Mouse (Mus musculus): ENCODE measurements at regions not wholly inside any gene's neighbourhood (a gene's known extent, or its start where the extent isn't known, plus 50 kb on each side); places are given as distances from the start of the nearest gene placed in this dataset.

GRCm38 (mm10) chr2:147929031-147929711 lies 117.6 kb downstream of the Foxa2 start:
- Histone ChIP-seq H3K4me2 (replicated peaks; ENCODE audit: low read depth, low read length) (no peak overlapping the region), H3K36me3 (ENCODE audit: insufficient read depth, low read length) (no peaks in the 10 kb centered on the region), H3K4me3 (ENCODE audit: low read length) (no peak overlapping the region), H3K9ac (replicated peaks; ENCODE audit: low read length) (no peak overlapping the region), H3K9me3 (ENCODE audit: low read length) (no peaks in the 10 kb centered on the region), H3K27me3 (ENCODE audit: insufficient read depth, low read length) (no peaks in the 10 kb centered on the region), H3K4me1 (ENCODE audit: insufficient read depth, low read length) (peaks cover 10% of the 10 kb centered on the region; the same call in 1 of the 2 replicates), H3K27ac (ENCODE audit: low read length) (no peak overlapping the region)
- 55% methylated on average over 5 of the region's 5 CpGs for WGBS
- no peak for ATAC-seq (ENCODE audit: low FRiP score, low TSS enrichment)

DNA sequence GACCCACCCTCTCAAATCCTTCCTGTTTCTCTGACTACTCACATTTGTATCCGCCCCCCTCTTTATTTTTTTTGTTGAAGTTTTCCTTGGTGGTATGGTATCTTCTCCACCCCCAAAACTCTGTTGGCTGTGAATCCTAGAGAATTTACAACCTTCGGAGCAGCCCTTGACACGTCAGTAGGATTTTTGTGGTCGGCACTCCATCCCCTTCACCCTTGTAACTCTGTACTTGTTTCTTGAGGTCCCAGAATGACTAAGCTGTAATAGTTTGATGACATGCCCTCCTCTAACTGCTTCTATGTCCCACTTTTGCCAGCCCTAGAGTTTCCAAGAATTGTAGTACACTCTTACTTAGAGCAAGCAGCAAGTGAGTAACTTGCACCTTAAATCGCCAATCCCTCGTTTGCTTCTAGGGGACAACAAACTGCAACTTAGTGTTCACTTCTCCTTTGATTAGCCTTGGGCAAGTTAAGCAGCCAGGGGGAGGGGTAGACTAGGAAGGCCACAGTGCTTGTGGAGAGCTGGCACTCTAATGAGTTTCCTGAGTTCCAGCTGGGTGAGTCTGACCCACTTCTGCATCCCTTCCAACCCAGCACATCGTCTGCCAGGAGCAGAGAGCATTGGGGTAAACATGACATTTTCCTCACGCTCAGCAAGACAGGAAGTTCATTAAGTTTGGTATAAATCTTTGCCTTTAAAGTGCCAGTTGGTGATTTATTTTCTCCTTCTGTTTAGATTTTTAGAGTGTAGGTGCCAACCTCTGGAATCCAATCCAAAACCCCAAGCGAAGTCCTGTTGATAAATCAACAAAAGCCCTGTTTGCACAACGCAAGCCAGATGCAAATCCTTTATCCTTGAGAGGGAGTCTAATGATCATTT lies 118.7 kb downstream of the Foxa2 start:
- H3K9ac ChIP-seq (replicated peaks; ENCODE audit: low read length): no peak overlapping the region
- ATAC-seq (ENCODE audit: low FRiP score, low TSS enrichment): peak; percentile 93
- no peaks in the 10 kb centered on the region for H3K9me3 ChIP-seq (ENCODE audit: low read length)
- 12% methylated on average over 10 of the region's 10 CpGs for WGBS
- no peaks in the 10 kb centered on the region for H3K27me3 ChIP-seq (ENCODE audit: insufficient read depth, low read length)
- peaks cover 10% of the 10 kb centered on the region; the same call in 1 of the 2 replicates for H3K4me1 ChIP-seq (ENCODE audit: insufficient read depth, low read length)
- H3K27ac ChIP-seq (ENCODE audit: low read length): no peak overlapping the region
- no peak overlapping the region for H3K4me3 ChIP-seq (ENCODE audit: low read length)
- H3K4me2 ChIP-seq (replicated peaks; ENCODE audit: low read depth, low read length): peak overlapping the region; percentile 9; the same call in 1 of the 2 replicates
- no peaks in the 10 kb centered on the region for H3K36me3 ChIP-seq (ENCODE audit: insufficient read depth, low read length)

- no peaks in the 10 kb centered on the region for H3K27me3 ChIP-seq (ENCODE audit: insufficient read depth, low read length)
- WGBS: 86% methylated on average over 3 of the region's 3 CpGs
- H3K4me3 ChIP-seq (ENCODE audit: low read length): no peak overlapping the region
- H3K9ac ChIP-seq (replicated peaks; ENCODE audit: low read length): no peak overlapping the region
- H3K27ac ChIP-seq (ENCODE audit: low read length): no peak overlapping the region
- no peak for ATAC-seq (ENCODE audit: low FRiP score, low TSS enrichment)
- H3K36me3 ChIP-seq (ENCODE audit: insufficient read depth, low read length): no peaks in the 10 kb centered on the region
- peaks cover 10% of the 10 kb centered on the region; the same call in 1 of the 2 replicates for H3K4me1 ChIP-seq (ENCODE audit: insufficient read depth, low read length)
- no peaks in the 10 kb centered on the region for H3K9me3 ChIP-seq (ENCODE audit: low read length)
- H3K4me2 ChIP-seq (replicated peaks; ENCODE audit: low read depth, low read length): no peak overlapping the region
Observed at GRCm38 (mm10) chr2:147926861-147927260, 119.9 kb downstream of the Foxa2 start.

GRCm38 (mm10) chr2:147907341-147907740 lies 139.4 kb downstream of the Foxa2 start:
- peaks cover 9% of the 10 kb centered on the region; the same call in 1 of the 2 replicates for H3K4me1 ChIP-seq (ENCODE audit: insufficient read depth, low read length)
- H3K9me3 ChIP-seq (ENCODE audit: low read length): no peaks in the 10 kb centered on the region
- H3K9ac ChIP-seq (replicated peaks; ENCODE audit: low read length): no peak overlapping the region
- no peak overlapping the region for H3K4me2 ChIP-seq (replicated peaks; ENCODE audit: low read depth, low read length)
- no peaks in the 10 kb centered on the region for H3K36me3 ChIP-seq (ENCODE audit: insufficient read depth, low read length)
- H3K4me3 ChIP-seq (ENCODE audit: low read length): no peak overlapping the region
- no peak overlapping the region for H3K27ac ChIP-seq (ENCODE audit: low read length)
- no peaks in the 10 kb centered on the region; the same call in 1 of the 2 replicates for H3K27me3 ChIP-seq (ENCODE audit: insufficient read depth, low read length)
- ATAC-seq (ENCODE audit: low FRiP score, low TSS enrichment): no peak
- 82% methylated on average over 6 of the region's 6 CpGs for WGBS

- Histone ChIP-seq H3K9me3 (ENCODE audit: low read length) (no peaks in the 10 kb centered on the region), H3K36me3 (ENCODE audit: insufficient read depth, low read length) (no peaks in the 10 kb centered on the region), H3K4me3 (ENCODE audit: low read length) (no peak overlapping the region), H3K27me3 (ENCODE audit: insufficient read depth, low read length) (no peaks in the 10 kb centered on the region; the same call in 1 of the 2 replicates), H3K9ac (replicated peaks; ENCODE audit: low read length) (no peak overlapping the region), H3K27ac (ENCODE audit: low read length) (no peak overlapping the region), H3K4me2 (replicated peaks; ENCODE audit: low read depth, low read length) (no peak overlapping the region), H3K4me1 (ENCODE audit: insufficient read depth, low read length) (peaks cover 9% of the 10 kb centered on the region; the same call in 1 of the 2 replicates)
- peak; percentile 87 for ATAC-seq (ENCODE audit: low FRiP score, low TSS enrichment)
- 15% methylated on average over 19 of the region's 19 CpGs for WGBS
Observed at GRCm38 (mm10) chr2:147905759-147906740, 140.7 kb downstream of the Foxa2 start.

DNA sequence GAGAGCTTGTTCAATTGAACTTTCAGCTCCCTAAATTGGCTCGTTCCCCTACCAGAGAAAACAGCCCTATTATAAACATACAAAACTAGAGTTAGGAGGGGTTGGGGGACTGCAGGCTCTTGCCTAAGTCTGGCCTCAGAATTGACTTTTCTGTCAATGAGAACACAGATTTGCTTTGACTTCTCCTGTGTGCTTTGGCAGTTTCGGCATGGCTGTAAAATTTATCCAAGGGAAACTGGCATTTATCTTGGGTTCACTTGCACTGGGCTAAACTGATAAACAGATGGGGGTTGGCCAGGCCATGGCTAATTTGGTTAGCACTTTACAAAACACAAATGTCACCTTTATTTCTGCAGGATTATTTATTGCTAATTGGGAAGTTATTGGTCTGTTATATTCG lies 141.7 kb downstream of the Foxa2 start:
- Histone ChIP-seq H3K27me3 (ENCODE audit: insufficient read depth, low read length) (no peaks in the 10 kb centered on the region; the same call in 1 of the 2 replicates), H3K9ac (replicated peaks; ENCODE audit: low read length) (no peak overlapping the region), H3K36me3 (ENCODE audit: insufficient read depth, low read length) (no peaks in the 10 kb centered on the region), H3K4me2 (replicated peaks; ENCODE audit: low read depth, low read length) (no peak overlapping the region), H3K4me3 (ENCODE audit: low read length) (no peak overlapping the region), H3K9me3 (ENCODE audit: low read length) (no peaks in the 10 kb centered on the region), H3K27ac (ENCODE audit: low read length) (no peak overlapping the region), H3K4me1 (ENCODE audit: insufficient read depth, low read length) (peaks cover 9% of the 10 kb centered on the region; the same call in 1 of the 2 replicates)
- no peak for ATAC-seq (ENCODE audit: low FRiP score, low TSS enrichment)
- 22% methylated on average over 3 of the region's 3 CpGs for WGBS

- H3K4me1 ChIP-seq (ENCODE audit: insufficient read depth, low read length): no peaks in the 10 kb centered on the region
- H3K36me3 ChIP-seq (ENCODE audit: insufficient read depth, low read length): no peaks in the 10 kb centered on the region
- no peak overlapping the region for H3K4me3 ChIP-seq (ENCODE audit: low read length)
- 94% methylated on average over 1 of the region's 1 CpGs for WGBS
- H3K4me2 ChIP-seq (replicated peaks; ENCODE audit: low read depth, low read length): no peak overlapping the region
- ATAC-seq (ENCODE audit: low FRiP score, low TSS enrichment): no peak
- no peak overlapping the region for H3K27ac ChIP-seq (ENCODE audit: low read length)
- H3K9me3 ChIP-seq (ENCODE audit: low read length): no peaks in the 10 kb centered on the region
- H3K27me3 ChIP-seq (ENCODE audit: insufficient read depth, low read length): no peaks in the 10 kb centered on the region
- no peak overlapping the region for H3K9ac ChIP-seq (replicated peaks; ENCODE audit: low read length)
Observed at GRCm38 (mm10) chr2:147899236-147899635, 147.5 kb downstream of the Foxa2 start.

DNA sequence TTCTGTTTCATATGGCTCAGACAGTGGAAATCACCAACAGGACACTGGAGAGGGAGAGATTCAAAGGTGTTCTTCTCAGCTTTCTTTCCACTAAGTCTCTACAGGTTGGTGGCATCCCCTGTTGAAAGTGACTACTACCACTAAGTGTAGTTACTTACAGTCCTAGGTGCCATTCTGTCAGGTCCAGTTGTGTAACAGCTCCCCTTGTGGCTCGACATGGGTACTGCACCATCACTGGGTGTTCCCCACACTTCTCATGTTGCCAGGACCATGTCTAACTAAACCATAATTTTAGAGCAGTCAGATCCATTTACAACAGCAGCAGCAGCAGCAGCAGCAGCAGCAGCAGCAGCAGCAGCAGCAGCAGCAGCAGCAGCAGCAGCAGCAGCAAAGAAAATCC lies 151.1 kb downstream of the Foxa2 start:
- no peaks in the 10 kb centered on the region for H3K36me3 ChIP-seq (ENCODE audit: insufficient read depth, low read length)
- no peak for ATAC-seq (ENCODE audit: low FRiP score, low TSS enrichment)
- H3K27ac ChIP-seq (ENCODE audit: low read length): no peak overlapping the region
- no peak overlapping the region for H3K9ac ChIP-seq (replicated peaks; ENCODE audit: low read length)
- no peak overlapping the region for H3K4me2 ChIP-seq (replicated peaks; ENCODE audit: low read depth, low read length)
- no peaks in the 10 kb centered on the region for H3K4me1 ChIP-seq (ENCODE audit: insufficient read depth, low read length)
- no peaks in the 10 kb centered on the region for H3K9me3 ChIP-seq (ENCODE audit: low read length)
- H3K4me3 ChIP-seq (ENCODE audit: low read length): no peak overlapping the region
- WGBS: 0% methylated on average over 1 of the region's 1 CpGs
- H3K27me3 ChIP-seq (ENCODE audit: insufficient read depth, low read length): no peaks in the 10 kb centered on the region

- Histone ChIP-seq H3K27me3 (ENCODE audit: insufficient read depth, low read length) (no peaks in the 10 kb centered on the region), H3K4me2 (replicated peaks; ENCODE audit: low read depth, low read length) (no peak overlapping the region), H3K4me3 (ENCODE audit: low read length) (no peak overlapping the region), H3K9me3 (ENCODE audit: low read length) (no peaks in the 10 kb centered on the region), H3K9ac (replicated peaks; ENCODE audit: low read length) (no peak overlapping the region), H3K27ac (ENCODE audit: low read length) (no peak overlapping the region), H3K36me3 (ENCODE audit: insufficient read depth, low read length) (no peaks in the 10 kb centered on the region), H3K4me1 (ENCODE audit: insufficient read depth, low read length) (no peaks in the 10 kb centered on the region)
- 25% methylated on average over 1 of the region's 1 CpGs for WGBS
- ATAC-seq (ENCODE audit: low FRiP score, low TSS enrichment): no peak
Observed at GRCm38 (mm10) chr2:147894213-147894612, 152.6 kb downstream of the Foxa2 start.
